Mouse (Mus musculus) large intestine, adult 2 months (tissue): ENCODE results near the gene Capn8. TPM values are rescaled to one million over a fixed set of nuclear protein-coding genes. Genes with fewer than 3 reads are reported as not detected.

Experiments
- DNase-seq: peaks from one replicate; pipeline ENCODE4 v3.0.0-alpha.2; 2012; ENCODE audit warnings: low read depth, low spot score
- WGBS: fragments of 180-500 bp; shearing (Covaris S2); methylation state at CpG from one replicate; pipeline ENCODE4 v1.1.7; 2018; 5-methylcytosine and 5-hydroxymethylcytosine counted together
- polyA plus RNA-seq: library from polyadenylated mRNA; depleted of rRNA; stranded (reverse); fragments of >200 nt; gene quantifications from 2 replicates; pipeline ENCODE4 v1.2.3, GENCODE M21; 2012; rRNA removed

Gene Capn8
- polyA plus RNA-seq, 1 experiment, result 3.9 TPM

- 92% methylated on average over 3 of the region's 3 CpGs for WGBS
- no peak for DNase-seq
Observed at GRCm38 (mm10) chr1:182667281-182667680, 102.5 kb downstream of the Capn8 start.

- DNase-seq, result no peak
- WGBS, result 55% methylated on average over 11 of the region's 11 CpGs
Observed at GRCm38 (mm10) chr1:182669741-182670140, 104.9 kb downstream of the Capn8 start.

- 38% methylated on average over 11 of the region's 11 CpGs for WGBS
- DNase-seq, result no peak
Observed at GRCm38 (mm10) chr1:182670563-182671342, 105.9 kb downstream of the Capn8 start.

- DNase-seq, result no peak
- 50% methylated on average over 4 of the region's 4 CpGs for WGBS
Observed at GRCm38 (mm10) chr1:182671343-182671624, 106.5 kb downstream of the Capn8 start.

GRCm38 (mm10) chr1:182675346-182675745 is 110.5 kb downstream of the Capn8 start:
- no peak for DNase-seq
- WGBS, result 31% methylated on average over 8 of the region's 8 CpGs

- DNase-seq, result no peak
- WGBS, result 93% methylated on average over 17 of the region's 17 CpGs
Observed at GRCm38 (mm10) chr1:182678151-182678550, 113.3 kb downstream of the Capn8 start.

- WGBS, result 72% methylated on average over 3 of the region's 3 CpGs
- DNase-seq, result no peak
Observed at GRCm38 (mm10) chr1:182679169-182679568, 114.4 kb downstream of the Capn8 start.

- no peak for DNase-seq
- whole genome bisulfite sequencing, result 46% methylated on average over 7 of the region's 7 CpGs
Observed at GRCm38 (mm10) chr1:182679582-182679981, 114.8 kb downstream of the Capn8 start.

Other genes with a start within 250 kb of the Capn8 start
- gene Fbxo28, start 223.4 kb upstream of the Capn8 start, polyA plus RNA-seq, result 8.1 and 11.5 TPM in 2 replicates
- 9.8 and 20.4 TPM in 2 replicates for gene Trp53bp2, start 155.8 kb upstream of the Capn8 start, polyA plus RNA-seq
- gene Capn2, start 47.4 kb upstream of the Capn8 start, polyA plus RNA-seq, result 9.8 and 11.5 TPM in 2 replicates
- not detected in 2 replicates for gene Ccdc185, start 184.2 kb downstream of the Capn8 start, polyA plus RNA-seq
- 0.45 and 0.93 TPM in 2 replicates for gene Susd4, start 198.9 kb downstream of the Capn8 start, polyA plus RNA-seq